Mouse (Mus musculus) kidney, embryonic 14.5 days (tissue): ENCODE results near the gene Ppp2r5b. TPM values are rescaled to one million over a fixed set of nuclear protein-coding genes. Genes with fewer than 3 reads are reported as not detected.

Experiments used
- ATAC-seq: fragments of 200-750 bp; cut with Nextera tagmentation; 2 replicates; pipeline ENCODE4 v1.8.0; 2017; ENCODE audit warnings: moderate number of reproducible peaks, mild to moderate bottlenecking, moderate TSS enrichment, moderate library complexity; ENCODE audit not compliant: low FRiP score, low TSS enrichment
- H3K27ac ChIP-seq: fragments of 300-500 bp; sonication (generic); 2 replicates; pipeline ENCODE4 v1.5.1; 2014; ENCODE audit warnings: low read depth, mild to moderate bottlenecking, low read length, moderate library complexity, mixed read lengths
- H3K27me3 ChIP-seq: fragments of 300-500 bp; sonication (generic); 2 replicates; pipeline ENCODE4 v1.6.1; 2014; ENCODE audit warnings: mild to moderate bottlenecking, low read length; ENCODE audit not compliant: control insufficient read depth, insufficient read depth
- H3K36me3 ChIP-seq: fragments of 300-500 bp; sonication (generic); 2 replicates; pipeline ENCODE4 v1.6.1; 2014; ENCODE audit warnings: low read length, mixed read lengths; ENCODE audit not compliant: control insufficient read depth, insufficient read depth
- H3K4me1 ChIP-seq: fragments of 300-500 bp; sonication (generic); 2 replicates; pipeline ENCODE4 v1.6.1; 2014; ENCODE audit warnings: low read length, mixed read lengths; ENCODE audit not compliant: control insufficient read depth, insufficient read depth
- H3K4me2 ChIP-seq: fragments of 300-500 bp; sonication (generic); replicated peaks from 2 replicates; pipeline ENCODE4 v1.6.1; 2014; ENCODE audit warnings: low read depth, mild to moderate bottlenecking, low read length
- H3K4me3 ChIP-seq: fragments of 300-500 bp; sonication (generic); 2 replicates; pipeline ENCODE4 v1.5.1; 2014; ENCODE audit warnings: mild to moderate bottlenecking, low read length
- H3K9ac ChIP-seq: fragments of 300-500 bp; sonication (generic); 2 replicates; pipeline ENCODE4 v1.6.1; 2014; ENCODE audit warnings: low read depth, mild to moderate bottlenecking, low read length, moderate library complexity
- H3K9me3 ChIP-seq: fragments of 300-500 bp; sonication (generic); 2 replicates; pipeline ENCODE4 v1.6.1; 2016; ENCODE audit warnings: low read length; ENCODE audit not compliant: control insufficient read depth
- WGBS: fragments of 180-500 bp; shearing (Covaris S2); extraction: QIAGEN DNeasy Blood & Tissue Kit; methylation state at CpG from one replicate; pipeline ENCODE4 v1.1.7; 2014; 5-methylcytosine and 5-hydroxymethylcytosine counted together
- polyA plus RNA-seq: library from polyadenylated mRNA; unstranded; fragments of >200 nt; fragmentation: Nextera tagmentation; extraction: Ambion mirVana; gene quantifications from 2 replicates; pipeline ENCODE4 v1.2.1, GENCODE M21; 2014

The Ppp2r5b gene
- polyA plus RNA-seq, 1 experiment from 2014 or later: 19.7 TPM

GRCm38 (mm10) chr19:6277661-6278438 is 42.2 kb upstream of the Ppp2r5b start:
- Histone ChIP-seq H3K27ac (peak overlapping the region; percentile 61; the same call in 1 of the 2 replicates), H3K4me2 (peak overlapping the region; percentile 62), H3K4me3 (peak overlapping the region; percentile 82), H3K27me3 (no peaks in the 10 kb centered on the region), H3K9ac (peak overlapping the region; percentile 85), H3K36me3 (peaks cover 29% of the 10 kb centered on the region), H3K9me3 (no peaks in the 10 kb centered on the region), H3K4me1 (peaks cover 28% of the 10 kb centered on the region)
- 5% methylated on average over 10 of the region's 10 CpGs for WGBS
- peak; percentile 16 for ATAC-seq

GRCm38 (mm10) chr19:6276426-6277421 is 41.1 kb upstream of the Ppp2r5b start, which contains the start of gene Ehd1:
TSS of gene Ehd1 (plus strand) at chr19:6276725.
- Histone ChIP-seq H3K9ac (peak within 1 kb of the TSS; percentile 85), H3K27me3 (no peaks in the 10 kb centered on the region), H3K36me3 (peaks cover 18% of the 10 kb centered on the region), H3K4me2 (peak within 1 kb of the TSS; percentile 62), H3K27ac (peak within 1 kb of the TSS; percentile 61), H3K4me3 (peak within 1 kb of the TSS; percentile 82), H3K9me3 (no peaks in the 10 kb centered on the region), H3K4me1 (peaks cover 28% of the 10 kb centered on the region)
- peak; percentile 93 for ATAC-seq
- under 1% methylated on average over 100 of the region's 106 CpGs for WGBS

GRCm38 (mm10) chr19:6275740-6276389 is 40.2 kb upstream of the Ppp2r5b start:
- Histone ChIP-seq H3K4me2 (peak overlapping the region; percentile 62), H3K36me3 (peaks cover 9% of the 10 kb centered on the region; the same call in 1 of the 2 replicates), H3K4me3 (peak overlapping the region; percentile 82), H3K9ac (peak overlapping the region; percentile 50), H3K27me3 (no peaks in the 10 kb centered on the region), H3K4me1 (peaks cover 28% of the 10 kb centered on the region), H3K9me3 (no peaks in the 10 kb centered on the region), H3K27ac (peak overlapping the region; percentile 21; the same call in 1 of the 2 replicates)
- ATAC-seq: no peak; the same call in 1 of the 2 replicates
- 7% methylated on average over 15 of the region's 15 CpGs for WGBS

GRCm38 (mm10) chr19:6273998-6274608 is 38.4 kb upstream of the Ppp2r5b start:
- H3K9me3 ChIP-seq: no peaks in the 10 kb centered on the region
- no peaks in the 10 kb centered on the region for H3K36me3 ChIP-seq
- no peak overlapping the region for H3K4me3 ChIP-seq
- no peaks in the 10 kb centered on the region for H3K27me3 ChIP-seq
- no peak overlapping the region for H3K4me2 ChIP-seq
- 85% methylated on average over 13 of the region's 13 CpGs for WGBS
- H3K27ac ChIP-seq: no peak overlapping the region
- H3K9ac ChIP-seq: no peak overlapping the region
- H3K4me1 ChIP-seq: peaks cover 17% of the 10 kb centered on the region
- no peak for ATAC-seq

- H3K9me3 ChIP-seq: no peaks in the 10 kb centered on the region
- no peaks in the 10 kb centered on the region for H3K27me3 ChIP-seq
- H3K4me2 ChIP-seq: no peak overlapping the region
- ATAC-seq: no peak
- no peak overlapping the region for H3K4me3 ChIP-seq
- no peak overlapping the region for H3K27ac ChIP-seq
- no peaks in the 10 kb centered on the region for H3K36me3 ChIP-seq
- H3K4me1 ChIP-seq: peaks cover 12% of the 10 kb centered on the region
- 75% methylated on average over 4 of the region's 4 CpGs for WGBS
- H3K9ac ChIP-seq: no peak overlapping the region
Measured at GRCm38 (mm10) chr19:6273592-6273991, 37.9 kb upstream of the Ppp2r5b start.

GRCm38 (mm10) chr19:6272738-6273137 is 37.1 kb upstream of the Ppp2r5b start:
- Histone ChIP-seq H3K9me3 (no peaks in the 10 kb centered on the region), H3K27me3 (no peaks in the 10 kb centered on the region; the same call in 1 of the 2 replicates), H3K36me3 (no peaks in the 10 kb centered on the region), H3K9ac (no peak overlapping the region), H3K4me2 (no peak overlapping the region), H3K4me1 (peaks cover 6% of the 10 kb centered on the region; the same call in 1 of the 2 replicates), H3K27ac (no peak overlapping the region), H3K4me3 (no peak overlapping the region)
- no peak for ATAC-seq
- WGBS: 82% methylated on average over 4 of the region's 4 CpGs

- peaks cover 6% of the 10 kb centered on the region; the same call in 1 of the 2 replicates for H3K4me1 ChIP-seq
- no peak for ATAC-seq
- H3K9me3 ChIP-seq: no peaks in the 10 kb centered on the region
- H3K9ac ChIP-seq: no peak overlapping the region
- H3K36me3 ChIP-seq: no peaks in the 10 kb centered on the region
- H3K4me2 ChIP-seq: no peak overlapping the region
- WGBS: 67% methylated on average over 7 of the region's 7 CpGs
- H3K27ac ChIP-seq: no peak overlapping the region
- H3K27me3 ChIP-seq: peaks cover 4% of the 10 kb centered on the region; the same call in 1 of the 2 replicates
- H3K4me3 ChIP-seq: no peak overlapping the region
Measured at GRCm38 (mm10) chr19:6272053-6272452, 36.4 kb upstream of the Ppp2r5b start.

- peaks cover 6% of the 10 kb centered on the region; the same call in 1 of the 2 replicates for H3K4me1 ChIP-seq
- no peak overlapping the region for H3K4me3 ChIP-seq
- H3K4me2 ChIP-seq: no peak overlapping the region
- no peak overlapping the region for H3K27ac ChIP-seq
- no peaks in the 10 kb centered on the region for H3K9me3 ChIP-seq
- peaks cover 6% of the 10 kb centered on the region; the same call in 1 of the 2 replicates for H3K27me3 ChIP-seq
- peak overlapping the region; percentile 12; the same call in 1 of the 2 replicates for H3K9ac ChIP-seq
- 35% methylated on average over 8 of the region's 8 CpGs for WGBS
- no peaks in the 10 kb centered on the region for H3K36me3 ChIP-seq
- ATAC-seq: no peak
Measured at GRCm38 (mm10) chr19:6271206-6271605, 35.5 kb upstream of the Ppp2r5b start.
